Mouse (Mus musculus): ENCODE results near the gene Tet1.

Gene Tet1

DNA sequence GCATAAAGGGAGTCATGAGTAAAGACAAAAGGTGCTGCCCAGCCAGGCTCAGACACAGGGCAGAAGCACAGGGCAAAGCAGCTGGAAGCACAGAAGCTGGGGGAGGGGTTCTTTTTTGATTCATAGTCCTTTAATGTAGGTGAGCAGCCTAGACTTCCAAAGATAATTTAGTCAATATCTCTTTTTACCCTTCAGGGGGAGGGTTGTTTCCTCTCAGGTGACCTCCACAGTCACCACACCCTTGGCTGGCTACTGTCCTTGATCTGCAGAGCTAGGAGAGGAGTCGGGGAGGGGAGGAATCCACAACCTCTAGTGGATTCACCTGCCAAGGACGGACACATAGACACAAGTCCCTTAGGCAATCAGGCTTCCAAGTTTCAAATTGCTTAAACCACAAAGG, 10.7 kb downstream of the Tet1 start:
- no peaks in the 10 kb centered on the region for H3K36me3 ChIP-seq (ENCODE audit: control insufficient read depth, insufficient read depth, low read length, poor library complexity, severe bottlenecking)
- no peaks in the 10 kb centered on the region for H3K27me3 ChIP-seq (ENCODE audit: control insufficient read depth, insufficient read depth, low read length, poor library complexity, severe bottlenecking)
- no peak for DNase-seq (ENCODE audit: low read depth, low spot score)

DNA sequence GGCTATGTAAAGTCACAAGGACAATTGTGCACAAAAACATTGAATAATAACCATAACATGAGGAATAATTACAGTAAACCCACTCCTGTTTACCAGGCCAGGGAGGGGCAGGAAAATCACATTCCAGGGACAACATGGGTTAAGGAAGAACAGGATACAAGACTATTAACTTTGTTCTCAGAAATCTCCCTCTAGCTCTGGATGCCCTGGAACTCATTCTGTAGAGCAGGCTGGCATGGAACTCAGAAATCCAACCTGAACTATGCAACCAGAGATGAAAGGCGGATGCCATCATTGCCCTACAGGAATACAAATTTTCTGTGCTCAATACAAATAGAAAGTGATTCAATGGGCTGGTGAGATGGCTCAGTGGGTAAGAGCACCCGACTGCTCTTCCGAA, 11.4 kb downstream of the Tet1 start:
- H3K36me3 ChIP-seq (ENCODE audit: control insufficient read depth, insufficient read depth, low read length, poor library complexity, severe bottlenecking), result no peaks in the 10 kb centered on the region
- DNase-seq (ENCODE audit: low read depth, low spot score), result no peak
- no peaks in the 10 kb centered on the region for H3K27me3 ChIP-seq (ENCODE audit: control insufficient read depth, insufficient read depth, low read length, poor library complexity, severe bottlenecking)

DNA sequence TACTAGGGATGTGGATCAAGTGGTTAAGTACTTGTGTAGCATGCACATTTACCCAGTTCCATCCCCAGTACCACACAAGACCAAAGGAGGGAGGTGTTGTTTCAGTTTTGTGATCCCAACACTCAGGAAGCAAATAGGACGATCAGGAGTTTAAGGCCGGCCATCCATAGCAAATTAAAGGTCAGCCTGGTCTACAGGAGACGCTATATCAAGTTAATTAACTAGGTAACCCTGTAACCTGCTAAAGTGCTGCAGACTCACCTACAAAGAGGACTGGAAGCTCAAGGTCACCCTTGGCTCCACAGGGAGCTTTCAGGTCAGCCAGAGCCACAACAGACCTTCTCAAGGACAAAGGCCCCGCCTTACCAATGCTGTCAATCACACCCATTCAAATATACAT, 12.0 kb downstream of the Tet1 start:
- no peaks in the 10 kb centered on the region for H3K36me3 ChIP-seq (ENCODE audit: control insufficient read depth, insufficient read depth, low read length, poor library complexity, severe bottlenecking)
- DNase-seq (ENCODE audit: low read depth, low spot score), result no peak

DNA sequence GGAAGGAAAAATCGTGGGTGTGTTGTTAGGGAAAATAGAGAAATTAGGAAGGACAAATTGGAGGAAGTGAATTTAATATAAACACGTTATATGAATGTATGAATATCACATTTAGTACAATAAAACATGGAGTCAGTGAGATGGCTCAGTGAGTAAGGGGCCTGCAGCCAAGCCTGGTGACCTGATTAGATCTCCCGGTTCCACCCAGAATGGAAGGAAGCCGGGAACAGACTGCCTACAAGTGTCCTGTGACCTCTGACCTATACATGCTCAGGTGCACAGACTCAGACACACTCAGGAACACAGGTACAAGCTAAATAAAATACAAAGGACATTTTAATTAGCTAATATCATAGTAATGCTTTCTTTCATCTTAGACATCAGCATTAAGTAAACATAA, 12.8 kb downstream of the Tet1 start:
- H3K36me3 ChIP-seq (ENCODE audit: control insufficient read depth, insufficient read depth, low read length, poor library complexity, severe bottlenecking), result no peaks in the 10 kb centered on the region
- no peaks in the 10 kb centered on the region for H3K27me3 ChIP-seq (ENCODE audit: control insufficient read depth, insufficient read depth, low read length, poor library complexity, severe bottlenecking)
- no peak for DNase-seq (ENCODE audit: low read depth, low spot score)

More for the DNA sequence above, 12.0 kb downstream of the Tet1 start:
- H3K27me3 ChIP-seq (ENCODE audit: control insufficient read depth, insufficient read depth, low read length, poor library complexity, severe bottlenecking), result no peaks in the 10 kb centered on the region

DNA sequence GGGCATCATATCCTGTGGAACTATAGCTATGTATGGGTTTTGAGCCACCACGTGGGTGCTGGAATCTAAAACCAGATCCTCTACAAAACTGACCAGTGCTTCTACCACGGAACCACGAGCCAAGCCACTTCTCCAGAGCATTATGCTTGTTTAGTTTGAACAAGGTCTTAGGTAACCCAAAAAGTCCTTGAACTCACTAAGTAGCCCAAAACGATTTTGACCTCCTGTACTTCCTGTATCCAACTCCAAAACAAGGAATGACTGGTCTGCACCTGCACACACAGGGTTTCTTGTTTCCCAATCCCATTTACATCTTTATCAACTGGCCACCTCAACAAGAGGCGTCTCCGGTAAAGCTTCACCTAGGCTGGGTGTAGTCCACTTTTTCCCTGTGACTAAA, 13.4 kb downstream of the Tet1 start:
- no peaks in the 10 kb centered on the region for H3K27me3 ChIP-seq (ENCODE audit: control insufficient read depth, insufficient read depth, low read length, poor library complexity, severe bottlenecking)
- H3K36me3 ChIP-seq (ENCODE audit: control insufficient read depth, insufficient read depth, low read length, poor library complexity, severe bottlenecking), result no peaks in the 10 kb centered on the region
- no peak for DNase-seq (ENCODE audit: low read depth, low spot score)

DNA sequence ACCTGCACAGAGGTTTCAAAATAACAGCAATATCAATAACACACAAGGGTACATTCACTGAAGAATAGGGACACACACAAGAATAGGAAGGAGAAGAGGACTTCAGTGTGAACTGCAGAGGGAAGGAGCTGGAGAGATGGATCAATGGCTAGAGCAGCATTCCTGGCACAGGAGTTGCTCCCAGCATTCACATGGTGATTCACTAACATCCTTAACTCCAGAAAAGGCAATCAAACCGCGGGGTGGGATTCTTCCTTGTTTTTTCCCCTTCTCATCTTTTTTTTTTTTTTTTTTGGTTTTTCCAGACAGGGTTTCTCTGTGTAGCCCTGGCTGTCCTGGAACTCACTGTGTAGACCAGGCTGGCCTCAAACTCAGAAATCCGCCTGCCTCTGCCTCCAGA, 14.3 kb downstream of the Tet1 start:
- Histone ChIP-seq H3K36me3 (ENCODE audit: control insufficient read depth, insufficient read depth, low read length, poor library complexity, severe bottlenecking) (no peaks in the 10 kb centered on the region), H3K27me3 (ENCODE audit: control insufficient read depth, insufficient read depth, low read length, poor library complexity, severe bottlenecking) (no peaks in the 10 kb centered on the region)
- no peak for DNase-seq (ENCODE audit: low read depth, low spot score)

DNA sequence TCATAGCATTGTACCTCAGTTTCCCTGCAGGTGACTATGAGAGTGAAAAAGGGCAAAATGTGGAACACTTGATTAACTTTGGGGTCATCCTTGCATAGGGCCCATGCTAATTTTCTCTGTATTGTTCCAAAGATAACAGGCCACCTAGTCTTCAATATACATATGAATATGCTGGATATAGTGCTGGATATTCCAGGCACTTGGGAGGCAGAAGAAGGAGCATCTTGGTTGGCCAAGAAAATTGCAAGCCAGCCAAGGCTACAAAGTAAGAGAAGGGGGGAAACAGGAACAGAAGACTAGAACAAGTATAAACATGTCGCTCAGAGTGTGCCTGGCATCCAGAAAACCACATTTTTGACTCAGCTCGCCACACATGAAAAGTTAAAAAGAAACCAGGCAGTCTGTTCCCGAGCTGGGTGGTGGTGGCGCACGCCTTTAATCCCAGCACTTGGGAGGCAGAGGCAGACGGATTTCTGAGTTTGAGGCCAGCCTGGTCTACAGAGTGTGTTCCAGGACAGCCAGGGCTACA, 15.4 kb downstream of the Tet1 start:
- no peaks in the 10 kb centered on the region for H3K27me3 ChIP-seq (ENCODE audit: control insufficient read depth, insufficient read depth, low read length, poor library complexity, severe bottlenecking)
- no peaks in the 10 kb centered on the region for H3K36me3 ChIP-seq (ENCODE audit: control insufficient read depth, insufficient read depth, low read length, poor library complexity, severe bottlenecking)
- DNase-seq (ENCODE audit: low read depth, low spot score), result no peak

DNA sequence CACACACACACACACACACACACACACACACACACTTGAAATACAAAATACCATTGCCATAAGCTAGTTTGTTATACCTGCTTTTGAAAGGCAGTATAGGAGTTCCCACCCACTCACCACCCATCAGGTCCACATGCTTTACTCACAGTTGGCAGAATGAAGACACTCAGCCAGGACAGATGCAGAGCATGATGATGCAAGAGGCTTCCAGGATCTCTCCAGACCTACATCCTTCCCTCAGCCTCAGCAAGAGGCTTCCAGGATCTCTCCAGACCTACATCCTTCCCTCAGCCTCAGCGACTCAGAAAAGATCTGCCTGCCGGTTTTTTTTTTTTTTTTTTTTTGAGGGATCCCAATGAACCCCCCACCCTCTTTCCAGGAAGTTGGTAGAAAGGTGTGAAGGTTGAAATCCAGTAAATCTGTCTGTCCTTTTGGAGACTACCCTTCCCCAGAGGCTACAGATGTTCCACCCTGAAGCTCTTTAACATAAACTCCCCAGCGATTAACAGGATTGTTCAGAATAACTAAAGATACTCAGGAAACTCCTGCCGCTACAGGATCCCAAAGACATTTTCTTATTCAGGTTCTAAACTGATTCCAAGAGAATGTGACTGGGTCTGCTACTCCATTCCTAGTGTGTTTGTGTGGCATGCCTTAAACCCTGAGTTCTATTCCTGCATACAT, 16.1 kb downstream of the Tet1 start:
- H3K36me3 ChIP-seq (ENCODE audit: control insufficient read depth, insufficient read depth, low read length, poor library complexity, severe bottlenecking), result no peaks in the 10 kb centered on the region
- no peaks in the 10 kb centered on the region for H3K27me3 ChIP-seq (ENCODE audit: control insufficient read depth, insufficient read depth, low read length, poor library complexity, severe bottlenecking)
- no peak for DNase-seq (ENCODE audit: low read depth, low spot score)

DNA sequence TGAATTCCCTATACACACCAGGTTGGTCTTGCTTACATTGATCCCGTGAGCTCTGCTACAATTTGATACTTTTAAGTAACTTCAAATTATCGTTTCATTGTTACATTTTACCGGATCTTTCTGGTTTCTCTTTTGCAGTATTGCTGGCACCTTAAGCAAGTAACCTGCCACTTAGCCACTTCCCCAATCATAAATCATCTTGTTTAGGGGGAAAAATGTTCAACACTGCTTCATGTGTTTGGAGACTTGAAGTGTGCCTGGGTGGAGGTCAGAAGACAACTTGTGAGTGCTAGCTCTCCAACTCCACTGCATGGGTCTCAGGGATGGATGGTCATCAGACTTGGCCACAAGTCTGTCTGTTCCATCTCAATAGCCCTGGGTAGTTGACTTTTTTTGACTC, 17.8 kb downstream of the Tet1 start:
- peaks cover 2% of the 10 kb centered on the region; the same call in 1 of the 2 replicates for H3K27me3 ChIP-seq (ENCODE audit: control insufficient read depth, insufficient read depth, low read length, poor library complexity, severe bottlenecking)
- H3K36me3 ChIP-seq (ENCODE audit: control insufficient read depth, insufficient read depth, low read length, poor library complexity, severe bottlenecking), result no peaks in the 10 kb centered on the region
- no peak for DNase-seq (ENCODE audit: low read depth, low spot score)

DNA sequence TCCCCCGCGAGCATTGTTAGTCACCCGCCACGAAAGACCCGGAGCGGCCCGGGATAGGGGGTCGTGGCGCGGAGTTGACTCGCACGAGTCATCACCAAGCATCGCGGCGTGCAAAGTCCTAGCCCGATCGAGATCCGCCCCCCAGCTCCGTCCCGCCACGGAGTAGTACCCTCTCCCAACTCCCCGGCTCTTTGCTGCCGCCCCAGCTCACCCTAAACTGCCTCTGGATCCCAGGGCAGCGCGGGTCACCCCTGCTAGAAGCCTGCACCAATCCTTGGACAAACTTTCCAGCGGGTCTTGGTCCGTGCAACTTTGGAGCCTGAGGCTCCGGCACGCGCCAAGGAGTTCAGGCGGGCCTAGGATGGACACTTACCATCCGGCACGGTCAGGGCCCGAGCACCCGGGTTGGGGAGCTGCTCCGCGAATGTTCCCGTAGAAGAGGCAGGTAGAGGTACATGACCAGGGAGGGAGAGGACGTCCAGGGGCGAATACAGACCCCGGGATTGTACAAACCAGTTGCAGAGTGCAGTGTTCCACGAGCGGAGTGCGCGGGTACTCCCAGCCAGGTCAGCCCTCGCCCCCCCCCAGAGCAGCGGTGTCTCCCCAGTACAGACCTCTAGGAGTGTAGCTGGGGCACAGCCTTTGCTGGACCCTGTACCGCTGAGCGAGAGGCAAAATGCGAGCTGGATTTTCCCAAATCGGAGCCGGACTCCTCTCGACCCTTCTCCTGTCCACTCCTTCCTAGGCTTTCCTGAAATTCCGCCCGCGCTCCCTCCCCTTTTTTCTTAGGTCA, 21.8 kb downstream of the Tet1 start:
- no peaks in the 10 kb centered on the region for H3K36me3 ChIP-seq (ENCODE audit: control insufficient read depth, insufficient read depth, low read length, poor library complexity, severe bottlenecking)
- peak; percentile 17 for DNase-seq (ENCODE audit: low read depth, low spot score)
- peaks cover 2% of the 10 kb centered on the region; the same call in 1 of the 2 replicates for H3K27me3 ChIP-seq (ENCODE audit: control insufficient read depth, insufficient read depth, low read length, poor library complexity, severe bottlenecking)

DNA sequence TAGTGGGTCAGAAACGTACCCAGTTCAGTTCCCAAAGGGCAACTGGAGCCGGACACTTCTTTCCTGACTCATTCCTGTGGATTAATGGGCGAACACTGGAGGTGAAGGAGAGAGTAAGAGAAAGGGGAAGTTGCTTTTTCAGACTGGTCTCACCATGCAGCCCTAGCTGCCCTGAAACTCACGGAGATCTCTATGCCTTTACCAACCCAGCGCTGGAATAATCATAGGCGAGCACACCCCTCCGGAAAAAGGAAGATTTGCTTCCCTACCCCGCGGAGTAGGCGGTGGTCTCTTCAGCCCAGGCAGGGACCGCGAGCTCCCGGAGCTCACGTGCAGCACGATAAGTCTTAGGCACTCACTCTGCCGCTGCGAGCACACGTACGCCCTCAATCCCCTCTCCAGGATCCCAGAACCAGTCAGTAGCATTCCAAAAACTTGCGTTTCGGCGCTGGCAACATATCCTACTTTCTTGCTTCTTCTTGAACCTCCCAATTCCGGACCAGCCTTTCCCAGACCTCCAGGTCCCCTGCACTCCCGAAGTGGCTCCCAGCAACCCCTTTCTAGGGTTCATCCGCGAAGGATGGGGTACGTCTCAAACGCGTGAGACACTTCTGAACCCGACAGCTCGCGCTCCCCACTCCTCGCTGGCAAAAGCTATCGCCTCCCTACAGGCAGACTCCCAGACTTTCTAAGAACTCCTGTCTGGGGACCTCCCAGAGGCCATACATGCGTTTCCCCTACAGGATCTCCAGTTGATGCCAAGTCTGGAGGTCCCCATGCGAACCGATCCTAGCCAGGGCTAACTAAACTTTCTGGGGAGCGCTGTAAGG, 22.6 kb downstream of the Tet1 start:
- peak; percentile 42 for DNase-seq (ENCODE audit: low read depth, low spot score)
- no peaks in the 10 kb centered on the region for H3K36me3 ChIP-seq (ENCODE audit: control insufficient read depth, insufficient read depth, low read length, poor library complexity, severe bottlenecking)
- peaks cover 2% of the 10 kb centered on the region; the same call in 1 of the 2 replicates for H3K27me3 ChIP-seq (ENCODE audit: control insufficient read depth, insufficient read depth, low read length, poor library complexity, severe bottlenecking)

DNA sequence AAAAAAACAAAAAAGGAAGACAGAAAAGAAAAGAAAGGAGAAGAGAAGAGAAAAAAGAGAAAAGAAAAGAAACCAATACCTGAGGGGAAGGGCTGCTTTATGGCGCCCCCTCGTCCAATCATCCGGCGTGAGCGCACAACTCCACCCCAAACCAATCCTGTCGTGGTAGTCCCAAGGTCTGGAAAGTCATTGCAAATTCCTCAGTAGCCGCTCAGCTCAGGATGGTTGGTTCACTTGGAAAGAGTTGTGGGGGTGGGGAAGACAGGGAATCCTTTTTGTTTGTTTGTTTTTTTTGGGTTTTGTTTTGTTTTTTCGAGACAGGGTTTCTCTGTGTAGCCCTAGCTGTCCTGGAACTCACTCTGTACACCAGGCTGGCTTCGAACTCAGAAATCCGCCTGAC, 23.3 kb downstream of the Tet1 start:
- no peak for DNase-seq (ENCODE audit: low read depth, low spot score)
- Histone ChIP-seq H3K36me3 (ENCODE audit: control insufficient read depth, insufficient read depth, low read length, poor library complexity, severe bottlenecking) (no peaks in the 10 kb centered on the region), H3K27me3 (ENCODE audit: control insufficient read depth, insufficient read depth, low read length, poor library complexity, severe bottlenecking) (peaks cover 2% of the 10 kb centered on the region; the same call in 1 of the 2 replicates)

DNA sequence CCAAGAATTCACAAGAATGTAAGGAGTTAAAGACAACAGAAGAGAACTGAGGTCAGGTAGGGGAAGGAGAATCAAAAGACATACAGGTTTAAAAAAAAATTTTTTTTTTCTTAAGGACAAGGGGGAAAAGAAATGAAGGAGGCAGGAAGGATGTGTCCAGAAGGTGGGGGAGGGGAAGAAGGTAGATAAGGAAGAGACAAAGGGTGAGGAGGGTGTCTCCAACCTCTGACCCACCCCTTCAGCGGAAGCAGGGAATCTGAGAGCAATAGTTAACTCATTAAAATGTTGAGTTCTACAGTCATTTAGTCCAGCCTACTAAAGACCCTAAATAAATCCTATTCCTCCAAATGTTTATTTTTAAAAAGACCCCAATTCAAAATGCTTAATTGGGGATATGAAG, 24.3 kb downstream of the Tet1 start:
- no peak for DNase-seq (ENCODE audit: low read depth, low spot score)
- peaks cover 2% of the 10 kb centered on the region; the same call in 1 of the 2 replicates for H3K27me3 ChIP-seq (ENCODE audit: control insufficient read depth, insufficient read depth, low read length, poor library complexity, severe bottlenecking)
- no peaks in the 10 kb centered on the region for H3K36me3 ChIP-seq (ENCODE audit: control insufficient read depth, insufficient read depth, low read length, poor library complexity, severe bottlenecking)

DNA sequence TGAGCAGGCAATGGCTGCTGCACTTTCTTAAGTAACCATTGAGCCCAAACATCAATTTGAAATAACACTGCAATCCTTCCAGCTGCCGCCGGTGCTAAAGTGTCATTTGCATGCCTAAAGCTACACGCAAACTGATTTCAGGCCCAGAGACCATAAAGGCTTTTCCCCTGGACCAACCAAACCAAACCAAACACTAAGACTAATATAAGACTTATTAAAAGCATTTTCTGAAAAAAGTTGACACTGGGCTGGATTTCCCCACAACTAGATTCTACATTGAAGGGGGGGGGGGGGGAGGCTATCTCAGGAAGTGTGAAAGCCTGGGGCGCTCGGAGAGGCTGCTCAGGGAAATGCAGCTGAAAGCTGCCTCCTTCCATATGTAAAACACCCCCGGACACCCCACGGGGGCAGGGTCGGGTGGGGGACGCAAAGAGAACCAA, 24.8 kb downstream of the Tet1 start:
- Histone ChIP-seq H3K36me3 (ENCODE audit: control insufficient read depth, insufficient read depth, low read length, poor library complexity, severe bottlenecking) (no peaks in the 10 kb centered on the region), H3K27me3 (ENCODE audit: control insufficient read depth, insufficient read depth, low read length, poor library complexity, severe bottlenecking) (peaks cover 2% of the 10 kb centered on the region; the same call in 1 of the 2 replicates)
- peak; percentile 42 for DNase-seq (ENCODE audit: low read depth, low spot score)

Data from splenic B cell, adult 2 months (primary cell).